Mouse (Mus musculus): ENCODE measurements at regions not wholly inside any gene's neighbourhood (a gene's known extent, or its start where the extent isn't known, plus 50 kb on each side); places are given as distances from the start of the nearest gene placed in this dataset.

DNA sequence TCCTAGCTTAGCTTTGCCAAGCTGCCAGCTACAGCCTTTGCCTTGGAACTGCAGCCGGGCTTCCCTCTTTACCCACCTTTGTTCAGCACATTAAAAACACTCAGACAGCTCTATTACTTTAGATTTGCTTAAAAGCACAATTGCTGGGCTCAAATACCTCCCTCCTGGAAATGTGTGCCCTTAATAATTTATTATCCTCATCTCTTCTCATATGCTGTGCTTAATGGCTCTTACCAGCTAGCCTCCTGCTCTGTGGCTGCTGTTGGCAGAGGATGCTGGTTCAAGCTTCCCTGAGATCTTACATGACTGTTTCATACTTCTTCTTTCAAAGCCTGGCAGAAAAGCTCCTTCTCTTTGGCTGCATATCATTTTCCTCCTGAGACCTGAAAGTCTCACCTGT lies 378.1 kb upstream of the Cdh19 start:
- DNase-seq, result no peak

DNA sequence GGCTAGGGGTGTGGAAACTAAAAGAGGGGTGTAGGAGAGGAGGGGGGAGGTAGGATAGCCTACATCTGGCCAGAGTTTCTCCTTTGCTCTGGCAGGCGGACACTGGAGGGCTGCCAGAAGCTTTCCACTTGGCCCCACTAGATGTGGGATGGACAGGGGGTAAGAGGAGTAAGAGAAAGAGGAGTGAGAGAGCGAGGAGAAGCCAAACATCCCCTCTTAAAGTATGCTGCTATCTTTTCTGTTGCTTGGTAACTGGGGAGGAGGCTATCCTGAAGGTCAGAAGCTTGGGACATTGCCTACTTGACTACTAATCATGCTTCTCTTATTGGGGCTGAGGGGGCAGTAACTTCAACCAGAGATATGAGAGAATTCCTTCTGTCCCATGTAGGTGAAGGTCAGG lies 360.5 kb upstream of the Cdh19 start:
- DNase-seq, result peak; percentile 8

DNA sequence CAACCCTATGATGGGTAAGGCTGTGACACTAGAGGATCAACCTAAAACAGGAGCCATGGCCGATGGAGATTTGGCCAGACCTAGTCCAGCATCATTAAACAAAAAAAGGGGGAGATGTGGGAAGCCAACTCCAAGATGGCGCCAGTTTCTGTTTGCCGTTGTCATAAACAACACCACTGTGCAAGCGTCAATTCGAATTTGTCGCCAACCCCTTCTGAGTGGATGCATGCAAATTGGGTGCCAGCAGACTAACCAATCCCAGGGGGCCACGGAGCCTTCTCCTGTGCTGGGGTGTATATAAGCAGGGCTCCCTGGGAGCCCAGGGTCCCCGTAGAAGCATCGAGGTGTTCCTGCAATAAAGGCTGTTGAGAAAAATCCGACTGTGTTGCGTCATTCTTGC lies 324.9 kb upstream of the Cdh19 start:
- no peak for DNase-seq

DNA sequence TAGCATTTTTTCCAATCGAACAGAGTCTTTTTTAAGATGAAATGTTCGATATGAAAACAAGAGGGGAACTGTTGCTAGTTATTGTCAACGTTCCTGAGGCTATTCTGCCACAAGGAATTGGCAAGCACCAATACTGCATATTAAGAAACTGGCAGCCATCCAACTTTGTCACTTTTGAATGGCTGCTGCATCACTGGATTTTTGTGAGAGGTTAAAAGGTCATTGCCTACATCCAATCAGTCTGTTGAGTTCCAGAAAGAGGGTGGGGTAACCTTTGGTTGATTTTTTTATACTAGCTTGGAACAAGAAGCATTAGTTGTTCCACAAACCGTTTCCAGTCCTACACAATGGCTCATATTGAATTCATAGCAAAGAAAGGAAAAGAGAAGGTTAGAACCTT lies 309.0 kb upstream of the Cdh19 start:
- DNase-seq, result no peak

DNA sequence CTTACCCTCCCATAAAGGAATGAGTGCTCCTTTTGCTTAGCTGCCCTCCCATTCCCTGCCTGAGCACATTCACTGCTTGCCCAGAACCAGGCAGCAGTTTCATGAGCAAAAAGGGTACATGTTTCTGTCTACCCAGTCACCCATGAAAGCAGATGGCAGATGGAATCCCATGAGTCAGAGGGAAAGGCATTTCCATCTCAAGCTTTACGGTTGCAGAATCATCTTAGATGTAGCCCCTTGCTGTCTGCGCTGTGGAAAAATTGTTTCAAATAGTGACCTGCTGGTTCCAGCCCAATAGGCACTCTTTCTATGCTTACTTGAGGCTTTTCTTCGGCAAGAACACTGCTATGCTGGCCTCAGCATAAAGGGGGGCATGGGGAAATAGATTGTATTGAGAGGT lies 308.5 kb upstream of the Cdh19 start:
- DNase-seq, result no peak

DNA sequence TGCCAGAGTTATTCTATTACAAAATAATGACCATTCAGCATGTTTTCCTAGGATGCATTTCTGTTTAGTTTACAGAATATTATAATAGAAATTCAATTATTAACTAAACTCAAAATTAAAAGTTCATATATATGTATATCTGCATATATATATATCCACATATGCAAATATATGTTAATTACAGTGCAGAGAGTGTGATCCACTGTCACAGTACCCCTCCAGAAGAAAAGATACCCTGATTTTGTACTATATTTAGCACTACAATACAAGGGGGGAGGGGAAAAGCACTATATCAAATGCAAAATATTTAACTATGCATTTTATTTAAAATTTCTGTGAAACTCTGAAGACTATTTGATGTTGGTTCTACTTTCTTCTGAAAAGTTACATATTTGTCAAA lies 265.4 kb upstream of the Cdh19 start:
- no peak for DNase-seq

DNA sequence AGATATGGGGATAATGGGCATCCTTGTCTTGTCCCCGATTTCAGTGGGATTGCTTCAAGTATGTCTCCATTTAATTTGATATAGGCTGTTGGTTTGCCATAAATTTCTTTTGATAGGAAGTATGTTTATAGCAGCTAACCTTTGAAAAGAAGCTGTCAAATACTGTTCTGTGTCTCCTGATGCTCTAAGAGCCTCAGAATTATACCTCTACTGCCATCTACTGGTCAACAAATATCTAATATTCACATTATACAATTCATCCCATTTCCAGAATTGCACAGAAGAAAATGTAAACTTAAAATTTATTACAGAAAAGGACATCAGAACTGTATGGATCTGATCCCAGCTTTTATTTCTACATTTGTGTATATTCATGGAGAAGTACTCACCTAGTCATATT lies 265.0 kb upstream of the Cdh19 start:
- no peak for DNase-seq

Data from lung, postnatal 14 days (tissue).